21 mouse cellular contexts compared by ENCODE assay signal in the genomic region with DNA sequence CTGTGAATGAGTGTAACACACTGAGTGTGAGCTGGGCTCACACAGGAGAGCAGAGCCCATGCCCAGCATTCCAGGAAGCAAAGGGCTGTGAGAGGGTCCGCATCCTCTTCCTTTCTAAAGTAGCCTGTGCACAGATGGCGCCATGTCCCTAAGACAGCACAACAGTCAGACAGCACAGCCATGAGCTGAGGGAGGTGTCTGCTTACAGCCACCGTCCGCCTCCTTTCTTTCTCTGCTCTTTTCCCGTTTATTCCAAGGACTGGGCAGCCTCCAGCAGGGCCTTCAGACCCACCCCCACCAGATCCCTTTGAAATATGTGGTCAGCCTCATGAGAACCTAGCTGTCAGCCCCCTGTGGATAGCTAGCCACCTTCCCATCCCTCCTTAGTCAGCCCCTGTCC. TPM values are rescaled to one million over a fixed set of nuclear protein-coding genes. Genes with fewer than 3 reads are reported as not detected.
"Had no signal": no experiment of that assay in that cellular context is flagged by ENCODE, and none has a peak within 500 bp of the region (broad histone marks: within the 10 kb centered on the region; RNA-seq: fewer than 3 reads in every experiment).

No protein-coding gene starts in this region.

- ATAC-seq: midbrain, embryonic 16.5 days had no signal

- DNase-seq: lung, adult 18-20 months; lung, embryonic 14.5 days; lung, postnatal 10 days; lung, postnatal 4 days; midbrain, embryonic 14.5 days; retina, postnatal 1 day; right cerebral cortex, adult 18-20 months; right cerebral cortex, postnatal 25 days; right cerebral cortex, postnatal 4 days; spleen, adult 18-20 months; thymus, adult 18-20 months; thymus, postnatal 14 days; thymus, postnatal 36 days had no signal

- H3K4me2 ChIP-seq: lung, embryonic 14.5 days; midbrain, embryonic 12.5 days; neural tube, embryonic 13.5 days; neural tube, embryonic 15.5 days had no signal

- H3K4me3 ChIP-seq: midbrain, embryonic 10.5 days; midbrain, embryonic 12.5 days; myocyte; neural tube, embryonic 13.5 days; neural tube, embryonic 15.5 days had no signal

- H3K4me1 ChIP-seq: midbrain, embryonic 12.5 days; neural tube, embryonic 13.5 days; neural tube, embryonic 15.5 days had no signal

- H3K9ac ChIP-seq: lung, embryonic 14.5 days; midbrain, embryonic 12.5 days; neural tube, embryonic 13.5 days; neural tube, embryonic 15.5 days had no signal

- H3K9me3 ChIP-seq: midbrain, embryonic 10.5 days; midbrain, embryonic 12.5 days; neural tube, embryonic 13.5 days; neural tube, embryonic 15.5 days had no signal

- H3K27ac ChIP-seq: midbrain, embryonic 10.5 days; midbrain, embryonic 12.5 days; neural tube, embryonic 13.5 days; neural tube, embryonic 15.5 days had no signal

RNA-seq across cellular contexts. Expression of a gene that starts 5.7 kb away (rescaled TPM):
- polyA plus RNA-seq: neural tube, embryonic 11.5 days; stomach, embryonic 14.5 days had no signal
